Mouse (Mus musculus) natural killer cell, adult 2 months (primary cell): ENCODE data around the gene 1110032A03Rik.

Experiments
- DNase-seq, 2 experiments: peaks; one replicate each; pipeline ENCODE4 v3.0.0; 2022; ENCODE audit warnings: low spot score in 2 of 2

1110032A03Rik gene

GRCm38 (mm10) chr9:50770011-50770410, 5.3 kb downstream of the 1110032A03Rik start:
- no peak for DNase-seq

GRCm38 (mm10) chr9:50768107-50769002, 7.0 kb downstream of the 1110032A03Rik start, which contains the start of gene Fdxacb1:
Gene Fdxacb1 (plus strand): TSS chr9:50768236.
- peak; percentile 96 to 97 for DNase-seq

- no peak for DNase-seq
Observed at GRCm38 (mm10) chr9:50767531-50768106, 7.7 kb downstream of the 1110032A03Rik start.

GRCm38 (mm10) chr9:50763331-50763730, 12.0 kb downstream of the 1110032A03Rik start:
- DNase-seq: peak in 1 of 2 experiments; percentile 16

- DNase-seq: no peak
Observed at GRCm38 (mm10) chr9:50761520-50762243, 13.6 kb downstream of the 1110032A03Rik start.

- DNase-seq: no peak
Observed at GRCm38 (mm10) chr9:50756711-50757110, 18.6 kb downstream of the 1110032A03Rik start.

- no peak for DNase-seq
Observed at GRCm38 (mm10) chr9:50753947-50754346, 21.4 kb downstream of the 1110032A03Rik start.

GRCm38 (mm10) chr9:50752784-50753615, 22.3 kb downstream of the 1110032A03Rik start:
- DNase-seq: no peak

- DNase-seq: no peak
Observed at GRCm38 (mm10) chr9:50752054-50752602, 23.2 kb downstream of the 1110032A03Rik start, which contains the start of gene Hspb2. Gene Hspb2 (minus strand): TSS chr9:50752354.

GRCm38 (mm10) chr9:50751323-50751722, 24.0 kb downstream of the 1110032A03Rik start, which contains the start of gene Cryab:
Gene Cryab (plus strand): TSS chr9:50751325.
- DNase-seq: no peak

- no peak for DNase-seq
Observed at GRCm38 (mm10) chr9:50750706-50751105, 24.6 kb downstream of the 1110032A03Rik start.

GRCm38 (mm10) chr9:50746214-50746677, 29.1 kb downstream of the 1110032A03Rik start, which contains the start of gene 2310030G06Rik:
Gene 2310030G06Rik (minus strand): TSS chr9:50746536.
- DNase-seq: no peak

- DNase-seq: no peak
Observed at GRCm38 (mm10) chr9:50745806-50746205, 29.5 kb downstream of the 1110032A03Rik start.

GRCm38 (mm10) chr9:50742744-50743143, 32.6 kb downstream of the 1110032A03Rik start:
- DNase-seq: no peak

- DNase-seq: no peak
Observed at GRCm38 (mm10) chr9:50742261-50742660, 33.1 kb downstream of the 1110032A03Rik start.

GRCm38 (mm10) chr9:50740867-50741784, 34.2 kb downstream of the 1110032A03Rik start:
- DNase-seq: no peak

- DNase-seq: peak; percentile 79 to 80
Observed at GRCm38 (mm10) chr9:50738914-50739870, 36.1 kb downstream of the 1110032A03Rik start, which contains the start of gene Dixdc1. Gene Dixdc1 (minus strand): TSS chr9:50739517.

GRCm38 (mm10) chr9:50734989-50735388, 40.3 kb downstream of the 1110032A03Rik start:
- DNase-seq: peak; percentile 23 to 28
